Mouse (Mus musculus) liver, postnatal 0 days (tissue): ENCODE data around the gene Gm10065. TPM values are rescaled to one million over a fixed set of nuclear protein-coding genes. Genes with fewer than 3 reads are reported as not detected.

Source experiments
- ATAC-seq: fragments of 200-750 bp; cut with Nextera tagmentation; 2 replicates; pipeline ENCODE4 v1.8.0; 2017; ENCODE audit warnings: mild to moderate bottlenecking, moderate library complexity
- DNase-seq: peaks from one replicate; pipeline ENCODE4 v3.0.0-alpha.2; 2016
- H3K27ac ChIP-seq: fragments of 300-500 bp; sonication (generic); 2 replicates; pipeline ENCODE4 v1.5.1; 2014; ENCODE audit warnings: antibody characterized with exemption, moderate library complexity, mild to moderate bottlenecking, low read depth
- H3K27me3 ChIP-seq: fragments of 300-500 bp; sonication (generic); 2 replicates; pipeline ENCODE4 v1.6.1; 2014; ENCODE audit warnings: low read length, control low read depth, mixed read lengths; ENCODE audit not compliant: insufficient read depth
- H3K36me3 ChIP-seq: fragments of 300-500 bp; sonication (generic); replicated peaks from 2 replicates; pipeline ENCODE4 v1.6.1; 2014; ENCODE audit warnings: mild to moderate bottlenecking, control low read depth, low read length, moderate library complexity, mixed read lengths; ENCODE audit not compliant: insufficient read depth
- H3K4me1 ChIP-seq: fragments of 300-500 bp; sonication (generic); 2 replicates; pipeline ENCODE4 v1.6.1; 2014; ENCODE audit warnings: antibody characterized with exemption, mild to moderate bottlenecking, control low read depth; ENCODE audit not compliant: insufficient read depth
- H3K4me2 ChIP-seq: fragments of 300-500 bp; sonication (generic); 2 replicates; pipeline ENCODE4 v1.6.1; 2014; ENCODE audit warnings: low read depth, mild to moderate bottlenecking, low read length, moderate library complexity, mixed read lengths
- H3K4me3 ChIP-seq: fragments of 300-500 bp; sonication (generic); 2 replicates; pipeline ENCODE4 v1.5.1; 2014; ENCODE audit warnings: low read depth, low read length
- H3K9ac ChIP-seq: fragments of 300-500 bp; sonication (generic); replicated peaks from 2 replicates; pipeline ENCODE4 v1.6.1; 2014; ENCODE audit warnings: mild to moderate bottlenecking, moderate library complexity
- H3K9me3 ChIP-seq: fragments of 300-500 bp; sonication (generic); 2 replicates; pipeline ENCODE4 v1.6.1; 2016; ENCODE audit warnings: mild to moderate bottlenecking, control low read depth, low read length, mixed read lengths
- CTCF ChIP-seq: sonication (generic); IDR thresholded peaks from 2 replicates; pipeline ENCODE4 v1.5.1; 2016; ENCODE audit warnings: antibody characterized with exemption, low read depth
- EP300 ChIP-seq: IDR thresholded peaks from 2 replicates; pipeline ENCODE4 v1.6.1; 2016; ENCODE audit warnings: antibody characterized with exemption, low read depth, mild to moderate bottlenecking
- WGBS: fragments of 180-500 bp; shearing (Covaris S2); extraction: QIAGEN DNeasy Blood & Tissue Kit; methylation state at CpG from one replicate; pipeline ENCODE4 v1.1.7; 2014; ENCODE audit not compliant: insufficient replicate concordance; 5-methylcytosine and 5-hydroxymethylcytosine counted together
- polyA plus RNA-seq: library from polyadenylated mRNA; unstranded; fragments of >200 nt; fragmentation: Nextera tagmentation; extraction: Ambion mirVana; gene quantifications from 2 replicates; pipeline ENCODE4 v1.2.1, GENCODE M21; 2015

The Gm10065 gene
- polyA plus RNA-seq, 1 experiment from 2014 or later = not detected

DNA sequence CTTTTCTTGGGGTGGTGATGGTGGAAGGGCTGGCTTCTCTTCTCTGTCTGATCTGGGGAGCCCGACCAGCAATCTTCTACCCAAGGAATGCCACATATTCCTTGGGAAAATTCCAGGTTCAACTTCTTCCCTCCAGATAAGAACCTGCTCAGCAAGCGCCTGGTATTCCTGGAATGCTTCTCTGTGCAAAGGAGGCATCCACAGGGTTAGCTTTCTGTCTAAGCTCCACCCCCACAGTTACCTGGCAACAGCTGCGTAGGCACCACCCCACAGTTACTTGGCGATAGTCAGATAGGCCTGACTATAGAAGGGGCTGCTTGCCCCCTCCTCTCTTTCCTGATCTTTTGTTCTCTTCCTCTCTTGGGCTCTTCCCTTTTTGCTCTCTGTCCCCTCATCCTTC, 22.9 kb downstream of the Gm10065 start:
- Histone ChIP-seq H3K9me3 (no peaks in the 10 kb centered on the region), H3K4me3 (no peak overlapping the region), H3K27me3 (no peaks in the 10 kb centered on the region), H3K27ac (no peak overlapping the region), H3K4me2 (no peak overlapping the region), H3K9ac (no peak overlapping the region), H3K4me1 (peaks cover 11% of the 10 kb centered on the region; the same call in 1 of the 2 replicates), H3K36me3 (no peaks in the 10 kb centered on the region)
- DNase-seq = no peak
- TF ChIP-seq EP300 (no peak), CTCF (no peak)
- no peak for ATAC-seq
- 39% methylated on average over 4 of the region's 4 CpGs for WGBS

DNA sequence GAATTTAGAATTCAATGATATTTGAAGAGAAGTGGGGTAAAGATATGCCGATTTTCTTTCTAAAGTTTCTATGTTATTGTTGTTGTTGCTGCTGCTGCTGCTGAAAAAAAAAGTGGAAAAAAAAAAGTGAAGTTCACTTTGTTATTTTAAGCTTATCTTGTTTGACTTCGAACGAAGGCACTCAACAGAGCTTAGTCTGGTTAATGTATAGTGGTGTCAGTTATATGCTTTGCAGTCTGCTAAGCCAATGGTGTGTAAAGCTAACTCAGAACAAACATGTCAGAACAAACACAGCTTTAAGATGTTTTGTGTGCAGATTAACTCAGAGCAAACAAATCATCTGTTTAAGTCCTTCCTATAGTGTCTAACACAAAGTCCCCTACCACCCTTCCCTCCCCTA, 25.1 kb downstream of the Gm10065 start:
- TF ChIP-seq EP300 = no peak
- TF ChIP-seq CTCF = no peak

DNA sequence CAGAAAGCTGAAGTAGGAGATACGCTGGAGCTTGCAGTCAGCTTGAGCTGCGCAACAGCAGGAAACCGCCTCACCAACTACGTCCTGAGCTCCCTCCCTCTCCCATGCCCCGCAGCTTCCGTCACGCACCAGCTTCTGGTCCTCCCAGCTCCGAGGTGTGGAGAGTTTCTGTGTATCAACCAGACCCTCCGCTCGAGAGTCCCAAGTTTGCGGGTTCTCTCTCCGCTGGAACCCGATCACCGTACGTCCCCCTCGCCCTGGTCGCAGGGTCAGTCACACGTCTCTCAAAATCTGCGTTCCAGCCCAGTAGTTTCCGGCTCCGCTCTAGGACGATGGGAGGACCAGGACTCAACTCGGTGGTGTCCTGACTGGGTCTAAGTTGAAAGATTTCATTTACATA, 25.8 kb downstream of the Gm10065 start, which contains the start of gene Zscan26:
Gene Zscan26, minus strand, starts transcription at position 282 of the 400 bp plus-strand sequence.
- ATAC-seq = peak; percentile 95
- H3K27ac ChIP-seq = peak within 1 kb of the TSS; percentile 81
- WGBS = under 1% methylated on average over 23 of the region's 23 CpGs
- TF ChIP-seq EP300 (0 out of 2 replicates have a peak, but pooled peaks have one; percentile 38), CTCF (no peak)
- peaks cover 23% of the 10 kb centered on the region for H3K4me1 ChIP-seq
- peak within 1 kb of the TSS; percentile 75 for H3K4me2 ChIP-seq
- peak; percentile 85 for DNase-seq
- H3K36me3 ChIP-seq = 0 out of 2 replicates have a peak, but pooled peaks cover 4% of the 10 kb centered on the region
- H3K9ac ChIP-seq = peak within 1 kb of the TSS; percentile 61
- H3K4me3 ChIP-seq = peak within 1 kb of the TSS; percentile 58
- H3K27me3 ChIP-seq = no peaks in the 10 kb centered on the region
- no peaks in the 10 kb centered on the region for H3K9me3 ChIP-seq

More for the DNA sequence above, 25.1 kb downstream of the Gm10065 start:
- DNase-seq (no peak), ATAC-seq (no peak)
- Histone ChIP-seq H3K4me1 (peaks cover 17% of the 10 kb centered on the region; the same call in 1 of the 2 replicates), H3K36me3 (0 out of 2 replicates have a peak, but pooled peaks cover 4% of the 10 kb centered on the region), H3K9ac (no peak overlapping the region), H3K27ac (peak overlapping the region; percentile 81), H3K4me3 (no peak overlapping the region), H3K4me2 (peak overlapping the region; percentile 75), H3K9me3 (no peaks in the 10 kb centered on the region), H3K27me3 (no peaks in the 10 kb centered on the region)
- WGBS = 41% methylated on average over 3 of the region's 3 CpGs

DNA sequence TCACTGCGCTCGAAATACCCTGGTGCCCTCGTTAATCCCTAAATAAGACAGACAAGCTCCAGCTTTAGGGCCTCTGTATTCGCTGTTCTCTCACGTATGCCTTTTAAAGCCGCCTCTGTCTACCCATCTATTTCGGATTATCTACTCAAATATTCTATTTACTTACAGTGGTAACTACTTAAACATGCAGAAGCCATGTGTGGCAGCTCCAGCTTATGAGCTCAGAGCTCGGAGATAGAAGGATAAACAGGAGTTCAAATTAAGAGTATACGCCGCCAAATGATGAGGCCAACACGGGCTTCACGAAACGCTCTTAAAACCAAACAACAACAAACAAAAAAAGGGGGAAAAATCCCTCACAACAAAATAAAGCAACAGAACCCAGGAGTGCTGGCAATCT, 26.2 kb downstream of the Gm10065 start:
- H3K4me2 ChIP-seq = peak overlapping the region; percentile 75
- no peaks in the 10 kb centered on the region for H3K9me3 ChIP-seq
- H3K4me3 ChIP-seq = peak overlapping the region; percentile 58
- 2% methylated on average over 13 of the region's 13 CpGs for WGBS
- no peaks in the 10 kb centered on the region for H3K27me3 ChIP-seq
- H3K27ac ChIP-seq = peak overlapping the region; percentile 81
- TF ChIP-seq CTCF (no peak), EP300 (no peak)
- peaks cover 4% of the 10 kb centered on the region; the same call in 1 of the 2 replicates for H3K36me3 ChIP-seq
- H3K4me1 ChIP-seq = peaks cover 25% of the 10 kb centered on the region
- ATAC-seq = peak; percentile 15; the same call in 1 of the 2 replicates
- no peak for DNase-seq
- H3K9ac ChIP-seq = peak overlapping the region; percentile 61

DNA sequence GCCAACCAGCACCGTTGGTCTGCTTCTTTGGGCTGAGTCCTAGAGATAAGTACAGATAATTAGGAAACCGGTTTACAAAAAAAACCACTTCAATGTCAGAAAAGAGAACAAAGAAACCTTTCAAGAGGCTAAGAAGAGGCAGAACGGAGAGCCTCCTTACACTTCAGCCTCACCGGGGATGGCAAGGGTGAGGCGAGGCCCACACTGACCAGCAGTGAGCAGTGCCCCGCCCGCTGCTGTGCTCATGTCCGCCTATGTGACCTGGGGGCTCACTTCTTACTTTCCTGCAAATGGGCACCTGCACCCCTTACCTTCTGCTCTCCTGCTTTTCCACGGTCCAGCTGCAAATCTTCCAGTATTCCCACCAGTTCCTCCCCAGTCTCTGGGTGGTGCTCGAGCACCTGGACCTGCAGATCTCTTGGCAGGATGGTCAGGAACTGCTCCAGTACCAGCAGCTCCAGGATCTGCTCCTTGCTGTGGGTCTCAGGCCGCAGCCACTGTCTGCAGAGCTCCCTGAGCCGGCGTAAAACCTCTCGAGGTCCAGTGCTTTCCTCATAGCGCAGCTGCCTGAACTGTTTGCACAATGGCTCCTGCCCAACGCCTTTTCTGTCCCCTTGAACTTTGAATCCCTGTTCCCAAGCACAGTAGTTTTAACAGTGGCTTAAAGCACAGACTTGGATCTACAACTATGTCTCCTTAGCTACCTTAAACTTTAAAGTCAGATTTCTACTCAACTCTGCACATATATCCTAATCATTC, 31.2 kb downstream of the Gm10065 start:
- DNase-seq (no peak), ATAC-seq (peak; percentile 34; the same call in 1 of the 2 replicates)
- Histone ChIP-seq H3K4me1 (peaks cover 28% of the 10 kb centered on the region), H3K27ac (peak overlapping the region; percentile 71), H3K4me2 (no peak overlapping the region), H3K9me3 (no peaks in the 10 kb centered on the region), H3K9ac (no peak overlapping the region), H3K36me3 (peaks cover 40% of the 10 kb centered on the region), H3K27me3 (no peaks in the 10 kb centered on the region), H3K4me3 (no peak overlapping the region)
- TF ChIP-seq EP300 (no peak), CTCF (no peak)
- WGBS = 67% methylated on average over 16 of the region's 16 CpGs

DNA sequence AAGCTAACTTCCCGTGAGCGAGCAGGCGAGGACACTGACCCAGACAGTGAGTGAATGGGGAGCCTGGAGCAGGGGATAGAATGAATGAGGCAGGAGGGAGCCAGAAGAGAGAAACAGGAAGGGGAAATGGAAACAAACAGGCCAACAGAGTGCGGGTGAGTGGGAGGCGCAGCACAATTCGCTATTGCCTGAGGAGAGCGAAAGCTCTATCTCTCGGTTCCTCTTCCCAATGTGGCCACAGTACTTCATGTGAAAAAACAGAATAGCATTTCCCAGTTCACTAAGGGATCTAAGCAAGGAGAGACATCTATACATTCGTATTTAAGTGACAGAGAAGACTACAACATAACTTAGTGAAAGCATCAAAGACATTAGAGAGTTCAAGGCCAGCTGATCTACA, 32.4 kb downstream of the Gm10065 start:
- H3K27me3 ChIP-seq = no peaks in the 10 kb centered on the region
- peaks cover 23% of the 10 kb centered on the region for H3K4me1 ChIP-seq
- H3K9ac ChIP-seq = no peak overlapping the region
- peaks cover 40% of the 10 kb centered on the region for H3K36me3 ChIP-seq
- DNase-seq = no peak
- no peak for TF ChIP-seq CTCF
- TF ChIP-seq EP300 = no peak
- no peak overlapping the region for H3K4me2 ChIP-seq
- 80% methylated on average over 9 of the region's 9 CpGs for WGBS
- H3K4me3 ChIP-seq = no peak overlapping the region
- no peak for ATAC-seq
- no peak overlapping the region for H3K27ac ChIP-seq
- no peaks in the 10 kb centered on the region for H3K9me3 ChIP-seq
